Mouse (Mus musculus): ENCODE results near the gene Catsperd. TPM values are rescaled to one million over a fixed set of nuclear protein-coding genes. Genes with fewer than 3 reads are reported as not detected.

Catsperd gene
- total RNA-seq, 2 experiments from 2014 or later = 0.82 to 0.91 TPM

Other genes with a start within 250 kb of the Catsperd start
- 100 to 1,000 TPM; 657 to 686 TPM for gene Ptprs, start 151.7 kb upstream of the Catsperd start, total RNA-seq (2021)
- not detected for gene Znrf4, start 115.7 kb upstream of the Catsperd start, total RNA-seq (2021)
- gene Gm20219, start 73.8 kb upstream of the Catsperd start, total RNA-seq (2021) = 1 to 10 TPM; 3.3 to 5.4 TPM
- gene Safb2, start 43.6 kb upstream of the Catsperd start, total RNA-seq (2021) = 100 to 1,000 TPM; 142 to 174 TPM
- gene Safb, start 43.3 kb upstream of the Catsperd start, total RNA-seq (2021) = 100 to 1,000 TPM; 178 to 183 TPM
- 100 to 1,000 TPM; 123 to 131 TPM for gene 2410015M20Rik, start 18.4 kb upstream of the Catsperd start, total RNA-seq (2021)
- gene Rpl36, start 14.7 kb upstream of the Catsperd start, total RNA-seq (2021) = 100 to 1,000 TPM; 358 to 400 TPM
- 10 to 100 TPM; 58.7 to 59.4 TPM for gene Lonp1, start 1.3 kb upstream of the Catsperd start, total RNA-seq (2021)
- 10 to 100 TPM; 86.7 to 88.3 TPM for gene Ranbp3, start 45.2 kb downstream of the Catsperd start, total RNA-seq (2021)
- 100 to 1,000 TPM; 213 to 221 TPM for gene Ndufa11, start 89.6 kb downstream of the Catsperd start, total RNA-seq (2021)
- 10 to 100 TPM; 10.4 to 14.2 TPM for gene Vmac, start 89.9 kb downstream of the Catsperd start, total RNA-seq (2021)
- gene Nrtn, start 129.4 kb downstream of the Catsperd start, total RNA-seq (2021) = 1 to 10 TPM; 2.8 to 3.9 TPM
- 10 to 100 TPM; 68.6 to 71.1 TPM for gene Dus3l, start 136.6 kb downstream of the Catsperd start, total RNA-seq (2021)
- 1 to 10 TPM; 1.4 to 1.5 TPM for gene Prr22, start 142.1 kb downstream of the Catsperd start, total RNA-seq (2021)
- gene Rfx2, start 202.9 kb downstream of the Catsperd start, total RNA-seq (2021) = 1 to 10 TPM; 5.0 TPM
- gene Acsbg2, start 246.3 kb downstream of the Catsperd start, total RNA-seq (2021) = not detected
- under 1 TPM; 0.17 to 0.23 TPM for gene 1700061G19Rik, start 247.3 kb downstream of the Catsperd start, total RNA-seq (2021)